Mouse (Mus musculus): ENCODE results near the gene Cct2. TPM values are rescaled to one million over a fixed set of nuclear protein-coding genes. Genes with fewer than 3 reads are reported as not detected.

Gene Cct2
- polyA plus RNA-seq, 1 experiment from 2014 or later = 263 TPM

Other genes with a start within 250 kb of the Cct2 start
- 0.26 and 0.27 TPM in 2 replicates for gene Myrfl, start 166.9 kb downstream of the Cct2 start, polyA plus RNA-seq (2015; fragmentation: Nextera tagmentation; extraction: Ambion mirVana)
- gene Rab3ip, start 113.0 kb downstream of the Cct2 start, polyA plus RNA-seq (2015; fragmentation: Nextera tagmentation; extraction: Ambion mirVana) = 20.6 and 22.5 TPM in 2 replicates
- gene Gm10271, start 91.2 kb downstream of the Cct2 start, polyA plus RNA-seq (2015; fragmentation: Nextera tagmentation; extraction: Ambion mirVana) = not detected in 2 replicates
- gene Best3, start 77.5 kb downstream of the Cct2 start, polyA plus RNA-seq (2015; fragmentation: Nextera tagmentation; extraction: Ambion mirVana) = not detected in 2 replicates
- not detected in 2 replicates for gene Lrrc10, start 18.5 kb downstream of the Cct2 start, polyA plus RNA-seq (2015; fragmentation: Nextera tagmentation; extraction: Ambion mirVana)
- 13.1 and 14.6 TPM in 2 replicates for gene Frs2, start 84.7 kb upstream of the Cct2 start, polyA plus RNA-seq (2015; fragmentation: Nextera tagmentation; extraction: Ambion mirVana)
- 89.8 and 97.7 TPM in 2 replicates for gene Yeats4, start 160.7 kb upstream of the Cct2 start, polyA plus RNA-seq (2015; fragmentation: Nextera tagmentation; extraction: Ambion mirVana)
- gene 9530003J23Rik, start 174.9 kb upstream of the Cct2 start, polyA plus RNA-seq (2015; fragmentation: Nextera tagmentation; extraction: Ambion mirVana) = not detected in 2 replicates
- gene Lyz2, start 218.5 kb upstream of the Cct2 start, polyA plus RNA-seq (2015; fragmentation: Nextera tagmentation; extraction: Ambion mirVana) = 102 and 114 TPM in 2 replicates
- gene Lyz1, start 229.1 kb upstream of the Cct2 start, polyA plus RNA-seq (2015; fragmentation: Nextera tagmentation; extraction: Ambion mirVana) = 10.6 and 11.3 TPM in 2 replicates